Mouse (Mus musculus) spleen, postnatal 0 days (tissue): ENCODE data around the gene Serf1. TPM values are rescaled to one million over a fixed set of nuclear protein-coding genes. Genes with fewer than 3 reads are reported as not detected.

Source experiments
- polyA plus RNA-seq: library from polyadenylated mRNA; unstranded; fragments of >200 nt; fragmentation: Nextera tagmentation; extraction: Ambion mirVana; gene quantifications from 2 replicates; pipeline ENCODE4 v1.2.1, GENCODE M21; 2015

Gene Serf1
- 31.5 and 39.7 TPM in 2 replicates for polyA plus RNA-seq

DNA sequence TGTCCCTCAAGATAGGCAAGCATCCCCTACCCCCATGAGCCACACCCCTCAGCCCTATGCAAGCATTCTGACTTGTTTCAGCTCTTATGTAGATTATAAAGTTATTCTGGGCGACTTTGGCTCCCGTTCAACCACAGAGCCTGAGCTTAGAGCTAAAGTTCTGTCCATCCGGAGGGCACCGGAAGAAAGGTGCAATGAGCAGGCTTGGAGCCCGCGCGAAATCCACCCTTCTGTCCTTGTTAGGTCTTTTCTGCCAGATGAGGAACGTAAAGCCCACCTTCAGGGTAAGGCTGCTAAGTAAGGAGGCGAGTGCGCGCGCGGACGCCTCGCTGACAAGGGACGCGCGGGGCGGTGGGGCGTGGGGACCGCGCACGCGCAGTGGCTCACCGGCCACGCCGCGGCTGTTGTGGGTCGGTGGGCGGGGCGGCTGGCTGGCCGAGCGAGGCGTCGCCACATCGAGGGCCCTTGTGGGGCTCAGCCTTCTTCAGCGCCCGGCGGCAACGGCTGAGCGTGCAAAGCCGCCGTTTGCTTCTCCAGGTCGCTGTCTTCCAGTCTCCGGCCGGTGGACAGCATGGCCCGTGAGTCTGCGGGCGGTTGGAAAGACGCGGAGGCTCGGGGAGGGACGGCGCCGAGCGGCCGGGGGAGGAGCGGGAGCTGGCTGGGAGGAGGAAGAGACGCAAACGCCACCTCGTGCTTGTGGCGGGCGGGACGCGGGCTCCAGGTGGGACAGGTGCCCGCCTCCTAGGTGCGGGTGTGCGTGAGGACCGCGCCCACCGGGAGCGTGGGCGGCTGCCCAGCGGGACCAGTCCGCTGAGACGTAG is at the start of gene Serf1:
Serf1 (plus strand) TSS at position 361 of the 821 bp plus-strand sequence.

DNA sequence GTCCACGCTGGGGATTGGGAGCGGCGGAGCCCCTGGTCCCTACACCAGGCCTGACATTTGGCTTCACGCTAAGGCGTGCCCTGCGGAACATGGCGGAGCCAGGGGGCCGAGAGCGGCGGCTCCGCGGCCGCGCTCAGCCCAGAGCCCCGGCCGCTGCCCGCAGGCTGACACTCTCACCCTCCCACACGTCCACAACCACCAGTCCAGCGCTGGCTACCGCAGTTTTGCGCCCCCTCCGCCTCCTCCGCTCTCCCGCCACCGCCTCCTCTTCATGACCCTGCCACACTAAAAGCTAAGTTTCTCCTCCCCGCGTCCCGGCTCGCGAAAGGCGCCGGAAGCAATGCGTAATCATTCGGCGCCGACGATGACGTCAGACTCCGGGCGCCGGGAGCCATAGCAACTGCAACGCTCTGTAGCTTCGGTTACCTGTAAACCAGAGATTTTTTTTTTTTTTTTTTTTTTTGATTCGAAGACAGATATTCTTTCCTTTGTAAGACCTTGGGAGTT is 4.0 kb upstream of the Serf1 start, which contains the start of gene Bdp1:
Bdp1 (minus strand) TSS at position 323 of the 507 bp plus-strand sequence.

DNA sequence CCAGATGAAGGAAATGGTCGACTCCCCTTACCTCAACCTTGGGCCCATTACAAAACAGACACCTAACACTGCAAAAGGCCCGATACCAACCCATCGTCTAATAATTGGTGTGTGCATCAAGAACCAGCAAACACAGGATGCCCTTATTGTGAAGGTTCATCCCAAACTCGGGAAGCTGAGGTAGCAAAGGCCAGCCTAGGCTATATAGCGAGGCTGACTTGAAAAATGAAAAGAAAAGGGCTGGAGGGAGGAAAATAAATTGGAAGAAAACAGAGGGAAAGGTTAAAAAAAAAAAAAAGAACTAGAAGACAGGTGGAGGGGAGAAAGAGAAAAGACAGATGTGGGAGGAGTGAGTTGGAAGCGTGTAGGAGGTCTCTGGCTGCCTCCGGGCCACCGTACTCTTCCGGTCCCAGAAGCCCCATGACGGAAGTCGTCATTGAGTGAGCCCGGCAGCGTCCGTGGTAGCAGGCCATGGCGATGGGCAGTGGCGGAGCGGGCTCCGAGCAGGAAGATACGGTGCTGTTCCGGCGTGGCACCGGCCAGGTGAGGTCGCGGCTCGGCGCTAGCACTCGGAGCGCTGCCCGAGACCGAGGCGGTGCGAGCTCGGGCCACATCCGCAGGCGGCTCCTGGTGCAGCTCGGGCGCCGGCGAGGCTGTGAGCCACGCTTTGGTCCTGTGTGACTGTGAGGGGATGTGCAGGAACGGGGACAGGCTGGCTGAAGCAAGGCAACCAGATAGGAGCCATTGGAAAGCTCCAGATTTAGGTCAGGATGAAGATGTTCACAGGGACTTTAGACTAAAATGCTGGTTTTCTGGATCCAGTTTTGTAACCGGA is 16.8 kb downstream of the Serf1 start, which contains the start of gene Smn1:
Smn1 (plus strand) TSS at position 430 of the 835 bp plus-strand sequence.

Other genes starting within 250 kb of the Serf1 start
- not detected in 2 replicates for gene Cartpt, start 206.9 kb upstream of the Serf1 start, polyA plus RNA-seq
- 7.6 and 8.2 TPM in 2 replicates for gene Mccc2, start 92.4 kb upstream of the Serf1 start, polyA plus RNA-seq
- 21.0 and 23.2 TPM in 2 replicates for gene Bdp1, start 3.9 kb upstream of the Serf1 start, polyA plus RNA-seq
- gene Smn1, start 16.8 kb downstream of the Serf1 start, polyA plus RNA-seq = 30.5 and 31.6 TPM in 2 replicates
- 2.8 and 3.6 TPM in 2 replicates for gene Naip2, start 94.1 kb downstream of the Serf1 start, polyA plus RNA-seq
- gene Naip5, start 138.3 kb downstream of the Serf1 start, polyA plus RNA-seq = 1.7 and 1.9 TPM in 2 replicates
- 0.95 and 1.4 TPM in 2 replicates for gene Naip6, start 209.7 kb downstream of the Serf1 start, polyA plus RNA-seq